Mouse (Mus musculus) cerebellum, postnatal 4 days (tissue): Measurements from ENCODE around the gene Olfr125.

ENCODE experiments used
- DNase-seq, 2 experiments: peaks; one replicate each; pipeline ENCODE4 v3.0.0; 2022; ENCODE audit warnings: low spot score in 2 of 2, mixed read lengths in 1 of 2

Gene Olfr125

DNA sequence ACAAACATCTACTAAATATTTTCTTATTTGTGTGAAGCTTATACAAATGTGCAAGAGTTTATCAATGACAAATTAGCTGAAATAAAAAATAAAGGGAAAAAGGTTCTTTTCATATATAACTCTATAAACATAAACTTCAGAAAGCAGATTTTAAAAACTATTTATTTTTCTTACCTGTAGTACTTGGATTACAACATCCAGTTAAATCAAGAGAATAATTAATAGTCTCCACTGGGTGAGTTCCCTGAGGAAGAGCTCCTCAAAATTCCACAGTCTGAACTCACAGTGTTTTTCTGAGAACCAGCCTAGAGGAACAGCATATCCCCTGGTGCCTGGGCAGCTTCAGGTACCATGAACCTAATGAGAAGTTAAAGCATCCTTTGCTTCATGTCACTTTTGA lies at the start of gene Olfr125:
Olfr125 (plus strand) TSS at position 301 of the 400 bp plus-strand sequence.
- no peak for DNase-seq

DNA sequence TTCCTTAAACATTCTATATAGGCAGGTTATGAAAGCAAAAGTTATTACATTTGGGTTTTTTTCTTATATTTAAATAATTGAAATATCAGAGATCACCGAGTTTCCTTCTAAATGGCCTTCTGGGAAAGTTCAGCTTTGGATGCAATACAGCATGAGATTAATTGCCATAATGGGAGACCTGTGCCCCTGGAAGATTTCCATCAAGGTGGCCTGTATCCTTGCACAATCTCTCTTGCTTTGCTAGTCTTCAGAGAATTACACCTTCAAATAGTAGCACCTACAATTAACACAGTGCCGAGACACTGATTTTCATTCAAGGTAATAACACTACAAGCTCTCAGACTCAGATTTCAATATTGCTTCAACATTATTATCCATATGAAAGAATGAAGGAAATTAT lies 39.5 kb upstream of the Olfr125 start, which contains the start of gene Olfr123:
Olfr123 (plus strand) TSS at position 301 of the 400 bp plus-strand sequence.
- no peak for DNase-seq

- DNase-seq = no peak
Observed at GRCm38 (mm10) chr17:37799588-37799987, 33.2 kb upstream of the Olfr125 start, which contains the start of gene Olfr124. TSS of gene Olfr124 (plus strand) at chr17:37799888.

DNA sequence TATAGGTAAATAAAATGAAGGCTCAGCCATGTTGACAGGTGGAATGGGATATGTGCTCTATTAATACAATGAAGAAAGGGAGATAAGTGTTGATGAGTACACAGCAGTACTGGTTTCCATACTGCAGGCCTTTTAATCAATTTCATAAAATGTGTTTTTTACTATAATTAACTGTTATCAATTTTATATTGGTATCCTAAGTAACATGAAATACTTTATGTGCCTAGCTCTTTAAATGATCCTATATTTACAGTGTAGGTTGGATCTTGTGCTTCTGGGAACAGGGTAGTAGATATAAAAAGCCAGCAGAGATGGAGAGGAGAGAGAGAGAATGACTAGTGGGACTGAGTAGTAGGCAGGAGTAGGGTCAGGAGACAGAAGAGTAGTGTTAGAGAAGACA lies 14.4 kb downstream of the Olfr125 start, which contains the start of gene Olfr126:
Olfr126 (plus strand) TSS at position 301 of the 400 bp plus-strand sequence.
- DNase-seq = no peak

- DNase-seq = no peak
Observed at GRCm38 (mm10) chr17:37863901-37864300, 31.2 kb downstream of the Olfr125 start.

GRCm38 (mm10) chr17:37869676-37870205 lies 37.0 kb downstream of the Olfr125 start:
- DNase-seq = no peak

DNA sequence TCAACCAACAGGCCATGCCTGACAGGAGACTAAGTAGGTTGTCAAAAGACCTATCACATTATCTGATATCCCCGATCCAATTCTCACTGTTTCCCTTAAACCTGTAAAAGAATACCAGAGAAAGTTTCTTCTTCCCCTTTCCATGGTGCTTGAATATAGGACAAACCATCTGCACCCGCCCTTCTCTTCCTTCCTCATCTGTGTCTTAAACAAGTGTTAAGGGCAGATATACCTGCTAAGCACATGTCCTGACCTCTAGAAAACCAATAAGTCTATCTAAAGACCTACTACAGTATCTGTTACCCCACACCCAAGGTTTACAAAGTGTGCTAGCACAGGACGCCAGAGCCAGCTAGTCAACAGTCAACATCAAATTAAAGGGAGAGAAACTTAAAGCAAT lies 41.1 kb downstream of the Olfr125 start:
- no peak for DNase-seq
